Mouse (Mus musculus) ZHBTc4 (cell line): Measurements from ENCODE around the gene Dstyk.

Experiments
- DNase-seq: peaks from one replicate; pipeline ENCODE4 v3.0.0-alpha.2; 2011; ENCODE audit warnings: low read depth, low spot score

Gene Dstyk

DNA sequence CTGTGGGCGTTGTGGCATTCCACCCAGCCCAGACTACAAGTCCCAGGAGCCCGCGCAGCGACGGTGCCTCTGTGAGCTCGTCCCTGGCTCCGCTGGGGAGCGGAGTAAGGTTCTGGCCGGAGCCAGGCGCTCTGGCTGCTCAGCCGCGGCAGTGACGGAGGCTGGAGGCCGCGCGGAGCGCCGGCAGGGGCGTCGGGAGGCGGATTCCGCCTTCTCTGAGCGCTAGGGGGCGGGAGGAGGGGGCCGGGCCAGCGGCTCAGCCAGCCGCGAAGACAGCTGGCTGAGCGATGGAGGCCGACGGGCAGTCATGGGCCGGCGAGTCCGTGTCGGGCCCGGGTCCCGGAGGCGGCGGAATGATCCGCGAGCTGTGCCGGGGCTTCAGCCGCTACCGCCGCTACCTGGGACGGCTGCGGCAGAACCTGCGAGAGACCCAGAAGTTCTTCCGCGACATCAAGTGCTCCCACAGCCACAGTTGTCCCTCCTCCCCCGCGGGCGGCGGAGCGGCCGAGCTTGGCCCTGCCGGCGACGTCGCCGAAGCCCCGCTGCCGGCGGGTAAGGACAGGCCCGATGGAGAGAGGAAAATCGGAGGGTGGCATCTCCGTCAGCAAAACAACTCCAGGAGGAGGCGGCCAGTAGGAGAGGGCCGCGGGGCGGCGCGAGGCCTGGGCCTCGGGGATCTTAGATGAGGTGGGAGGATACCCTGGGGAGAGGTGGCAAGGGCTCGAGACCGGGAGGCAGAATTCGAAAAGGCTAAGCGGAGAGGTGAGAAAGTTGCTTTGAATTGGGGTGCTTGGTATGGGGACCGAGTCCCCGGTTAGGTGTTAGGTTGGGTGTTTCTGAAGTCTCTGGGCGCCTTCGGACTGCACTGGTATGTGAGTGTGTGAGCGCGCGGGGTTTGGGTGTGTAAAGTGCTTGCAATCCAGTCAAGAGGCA lies at the start of gene Dstyk:
TSS of gene Dstyk (plus strand) at position 237 of the 933 bp plus-strand sequence.
- DNase-seq: peak; percentile 98

DNA sequence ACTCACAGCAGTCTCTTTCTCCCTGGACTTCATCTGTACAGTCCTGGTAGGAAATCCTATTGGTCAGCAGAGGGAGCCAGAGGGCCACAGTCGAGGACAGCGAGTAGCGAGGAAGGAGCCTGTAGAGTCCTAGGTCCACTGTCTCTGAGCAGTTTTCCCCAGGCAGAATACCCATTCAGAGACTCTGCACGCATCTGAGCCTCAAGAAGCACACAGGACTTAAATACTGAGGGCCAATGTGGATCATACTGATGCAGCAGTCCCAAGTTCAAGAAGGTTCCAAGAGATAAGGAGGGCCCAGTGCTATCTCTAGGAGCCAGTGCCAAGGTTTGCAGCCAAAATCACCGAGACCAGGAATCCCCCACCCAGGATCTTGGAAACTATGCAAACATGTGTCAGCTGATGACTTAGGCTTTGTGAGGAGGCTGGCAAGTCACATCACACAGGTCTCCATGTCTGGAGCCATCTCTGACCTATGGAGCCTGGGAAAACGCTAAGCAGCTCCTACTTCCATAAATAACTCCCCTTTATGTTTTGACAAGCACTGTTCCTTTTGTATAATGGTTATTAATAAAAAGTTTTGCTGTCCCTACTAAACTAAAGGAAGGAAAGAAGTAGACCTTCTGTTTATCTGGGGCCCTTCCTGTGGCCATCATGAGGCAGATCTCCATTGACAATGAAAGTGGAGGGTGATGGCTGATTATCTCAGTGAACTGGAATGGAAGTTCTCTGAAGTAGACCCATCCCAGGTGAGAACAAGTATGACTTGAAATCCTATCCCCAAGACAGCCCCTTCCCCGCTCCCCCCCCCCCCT lies 49.5 kb upstream of the Dstyk start:
- peak; percentile 83 for DNase-seq

DNA sequence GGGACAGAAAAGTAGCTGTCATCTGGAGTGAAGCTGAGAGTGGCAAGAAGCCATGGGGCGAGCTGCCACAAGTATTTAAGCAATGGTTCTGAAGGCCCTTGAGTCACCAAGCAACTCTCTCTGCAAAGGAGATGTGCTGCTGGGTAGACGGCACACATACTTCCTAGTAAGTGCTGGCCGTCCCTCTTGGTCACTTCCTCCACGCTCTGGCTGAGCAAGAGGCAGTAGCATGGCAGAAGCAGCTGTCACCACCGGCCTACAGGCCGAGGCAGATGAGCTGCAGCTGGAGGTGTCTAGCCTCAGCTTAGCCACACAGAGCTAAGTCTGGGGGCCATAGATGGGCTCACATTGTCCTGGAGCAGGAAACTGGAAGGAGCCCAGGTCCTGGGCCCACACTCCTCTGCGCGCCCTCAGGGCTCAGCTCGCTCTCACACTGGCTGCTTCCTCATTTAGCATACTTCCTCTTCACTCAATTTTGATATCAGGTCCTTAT lies 46.6 kb upstream of the Dstyk start:
- no peak for DNase-seq

DNA sequence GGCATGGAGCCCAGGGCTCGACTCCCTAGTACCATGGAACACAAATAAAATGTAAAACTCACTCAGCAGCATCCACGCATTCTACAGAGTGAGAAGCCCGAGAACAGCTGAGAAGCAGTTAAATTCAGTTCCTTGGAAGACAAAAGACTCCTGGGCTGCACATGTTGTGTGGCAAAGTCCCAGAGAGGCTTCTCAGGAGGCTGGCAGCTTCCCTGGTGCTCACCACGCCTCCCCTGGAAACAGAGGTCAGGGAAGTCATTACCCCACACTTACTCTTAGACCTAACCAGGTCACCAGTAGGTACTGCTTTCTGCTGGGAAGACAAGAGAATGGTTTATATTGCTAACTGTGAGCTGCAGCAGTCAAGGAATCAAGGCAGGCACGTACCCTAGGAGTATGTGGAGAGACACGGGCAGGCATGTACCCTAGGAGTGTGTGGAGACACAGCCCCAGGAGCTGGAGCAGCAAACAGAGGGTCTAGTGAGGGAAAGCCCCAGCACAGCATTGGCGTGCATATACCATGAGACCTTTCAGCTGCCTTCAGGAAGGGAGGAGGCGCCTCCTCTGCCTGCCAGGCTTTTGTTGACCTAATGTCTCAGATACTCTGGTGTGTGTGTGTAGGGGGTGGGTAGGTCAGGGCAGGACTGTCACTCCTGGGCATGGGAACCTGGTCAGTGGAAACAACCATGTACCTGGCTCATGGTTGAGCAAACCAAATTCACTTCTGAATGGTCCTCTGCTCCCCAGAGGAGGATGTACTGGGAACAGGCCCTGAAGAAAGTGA lies 45.9 kb upstream of the Dstyk start:
- peak; percentile 57 for DNase-seq

DNA sequence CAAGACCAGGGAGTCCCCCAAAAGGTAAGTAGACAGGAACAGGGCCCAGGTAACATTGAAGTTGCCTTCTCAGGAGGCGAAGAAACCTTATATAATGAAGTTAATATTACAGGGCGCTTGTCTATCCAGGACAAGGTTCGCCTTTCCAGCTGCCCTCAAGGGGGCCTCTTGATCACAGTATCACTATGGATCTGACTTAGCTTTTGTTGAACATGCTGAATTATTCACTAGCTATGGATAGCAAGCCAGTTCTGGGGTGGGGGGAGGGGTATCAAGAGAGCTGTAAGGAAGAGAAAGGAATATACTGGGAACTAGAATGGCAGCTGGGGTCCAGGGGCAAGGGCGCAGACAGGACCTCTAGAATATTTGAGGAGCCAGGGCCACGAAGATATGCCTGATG lies 45.0 kb upstream of the Dstyk start:
- no peak for DNase-seq

DNA sequence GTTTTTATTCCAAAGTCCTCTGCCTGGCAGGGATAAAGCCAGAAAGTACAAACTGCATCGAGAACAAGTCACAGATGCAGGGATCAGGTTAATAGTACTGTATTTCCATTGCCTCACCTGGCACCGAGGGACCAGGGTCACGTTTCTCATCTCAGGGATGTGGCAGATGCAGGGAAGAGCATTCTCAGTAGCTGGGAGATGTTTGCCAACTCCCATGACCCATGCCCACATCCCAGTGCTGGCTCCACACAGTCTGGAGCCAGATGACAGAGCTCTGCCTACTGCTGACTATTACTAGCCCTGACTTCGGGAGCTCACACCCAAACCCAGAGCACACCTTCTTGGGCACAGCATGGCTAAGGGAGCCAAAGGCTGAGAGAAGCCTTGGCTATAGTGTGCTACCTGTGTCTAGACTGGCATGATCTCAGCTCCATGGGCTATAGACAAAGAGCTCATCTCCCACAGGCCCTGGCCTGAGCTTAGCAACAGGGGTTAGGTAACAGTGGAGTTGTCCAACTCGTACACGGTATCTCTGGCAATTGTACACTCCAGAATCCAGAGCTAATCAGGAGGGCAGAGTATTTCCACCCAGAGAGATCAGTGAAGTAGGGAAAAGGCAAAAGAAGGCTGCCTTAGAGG lies 44.3 kb upstream of the Dstyk start:
- DNase-seq: no peak

DNA sequence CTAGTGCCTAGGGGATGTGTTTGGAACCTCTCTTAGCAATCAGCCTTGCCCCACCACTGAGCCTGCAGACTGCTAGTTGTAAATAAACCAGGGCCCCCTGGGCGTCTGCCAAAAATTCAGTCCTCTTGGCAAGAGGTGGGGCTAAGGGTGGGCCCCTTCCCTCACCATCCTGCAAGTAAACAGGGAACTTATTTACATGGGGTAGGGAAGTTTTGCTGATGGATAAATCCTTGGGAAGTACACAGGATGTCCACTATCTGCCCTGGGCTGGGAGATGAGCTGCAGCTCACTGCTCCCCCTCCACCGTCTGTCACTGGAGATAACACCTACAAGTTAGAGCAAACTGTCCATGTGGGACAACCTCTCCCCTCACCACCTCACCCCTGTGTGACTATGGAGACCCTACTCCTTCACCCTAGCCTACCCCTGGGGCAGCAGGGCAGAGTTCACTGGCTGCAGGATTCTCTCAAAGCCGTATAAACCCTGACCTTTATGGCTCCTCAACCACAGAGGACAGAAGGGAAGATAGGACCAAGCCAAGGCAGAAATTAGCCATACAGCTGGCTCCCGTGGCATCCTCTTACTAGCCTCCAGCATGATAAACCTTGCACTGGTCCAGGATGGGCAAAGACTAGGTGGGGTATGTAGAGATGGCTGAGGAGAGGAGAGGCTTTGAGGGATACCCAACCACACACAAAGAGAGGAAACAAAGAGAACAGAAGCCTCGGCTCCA lies 43.0 kb upstream of the Dstyk start:
- DNase-seq: no peak

DNA sequence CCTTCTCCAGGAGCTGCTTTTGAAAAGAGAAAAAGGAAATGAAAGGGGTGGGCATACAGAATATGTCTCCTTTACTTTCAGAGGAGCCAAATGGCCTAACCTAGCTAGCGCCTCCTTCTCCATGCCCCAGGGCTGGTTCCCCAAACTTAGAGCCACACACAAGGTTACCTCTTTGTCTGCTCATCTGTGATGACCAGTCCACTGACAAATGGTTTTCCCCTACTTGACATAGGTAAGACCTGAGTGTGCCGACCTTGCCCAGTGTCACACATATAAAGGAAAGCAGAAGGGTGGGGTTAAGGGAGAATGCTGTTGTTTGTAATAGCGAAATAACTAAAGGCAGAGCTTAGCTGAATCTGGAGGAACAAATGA lies 42.5 kb upstream of the Dstyk start:
- no peak for DNase-seq

DNA sequence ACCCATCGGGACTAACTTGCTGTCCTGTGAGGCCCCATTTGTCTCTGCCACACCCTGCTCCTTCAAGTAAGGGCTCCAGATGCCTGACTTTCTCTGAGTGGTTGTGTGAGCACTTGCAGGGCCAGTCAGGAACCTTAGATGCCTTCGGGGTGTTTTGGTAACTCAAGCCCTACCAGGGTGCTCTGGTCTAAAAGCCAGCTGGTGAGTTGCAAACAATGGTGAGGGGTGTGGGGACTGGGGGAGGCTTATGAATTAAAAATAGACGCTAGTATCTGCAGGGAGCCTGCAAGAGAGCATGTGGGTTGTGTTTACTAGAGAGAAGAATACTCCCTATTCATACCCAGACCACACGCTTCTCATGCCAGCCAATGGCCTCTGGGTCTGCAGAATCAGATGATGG lies 42.1 kb upstream of the Dstyk start:
- DNase-seq: no peak

DNA sequence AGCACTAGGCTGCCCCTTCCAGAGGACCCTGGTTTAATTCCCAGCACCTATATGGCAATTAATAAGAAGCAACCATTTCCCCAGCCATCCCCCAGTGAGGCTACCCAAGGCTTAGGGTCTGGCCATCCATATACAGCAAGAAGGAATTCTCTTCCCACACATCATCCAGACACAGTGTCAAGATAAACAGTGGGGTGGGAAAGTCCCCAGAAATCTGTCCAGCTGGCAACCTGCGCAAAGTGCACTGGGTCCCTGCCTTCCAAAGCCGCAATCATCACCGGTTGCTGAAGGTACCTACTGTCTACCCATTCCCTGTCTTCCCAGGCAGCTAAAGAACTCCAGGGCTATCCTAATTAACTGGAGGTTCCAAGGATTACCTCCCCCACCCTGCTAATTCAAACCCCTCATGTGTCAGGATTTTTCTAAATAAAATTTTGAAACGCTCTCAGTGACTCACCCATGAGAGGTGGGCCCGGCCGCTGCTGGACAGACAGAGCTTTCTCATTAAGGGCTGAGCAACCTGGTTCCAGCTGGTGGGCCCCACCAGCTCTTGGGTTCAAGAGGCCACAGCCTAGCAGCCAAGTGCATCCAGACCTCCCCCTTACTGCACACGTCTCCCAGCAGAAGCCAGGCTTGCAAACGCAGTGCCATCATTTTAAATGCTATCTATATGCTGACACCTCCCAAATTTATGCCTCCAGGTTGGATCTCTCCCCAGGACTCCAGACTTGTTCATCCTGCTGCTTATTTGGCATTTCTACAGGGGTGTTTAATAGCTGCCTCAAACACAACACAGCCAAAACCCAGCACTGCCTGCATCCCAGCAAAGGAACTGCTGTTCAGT lies 40.9 kb upstream of the Dstyk start:
- no peak for DNase-seq

DNA sequence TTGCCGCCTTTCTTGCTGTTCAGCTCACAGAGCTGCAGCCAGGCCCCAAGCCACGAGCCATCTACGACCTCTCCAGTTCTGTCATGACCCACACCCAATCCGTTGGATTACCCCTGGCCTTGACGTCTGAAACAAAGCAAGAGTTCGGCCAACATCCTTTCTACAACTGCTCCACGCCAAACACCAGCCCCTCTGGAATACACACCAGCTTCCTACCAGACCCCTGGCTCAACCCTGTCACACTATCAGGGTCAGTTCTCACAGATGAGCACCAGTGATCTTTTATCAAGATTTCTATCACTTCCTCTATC lies 40.3 kb upstream of the Dstyk start:
- DNase-seq: no peak

DNA sequence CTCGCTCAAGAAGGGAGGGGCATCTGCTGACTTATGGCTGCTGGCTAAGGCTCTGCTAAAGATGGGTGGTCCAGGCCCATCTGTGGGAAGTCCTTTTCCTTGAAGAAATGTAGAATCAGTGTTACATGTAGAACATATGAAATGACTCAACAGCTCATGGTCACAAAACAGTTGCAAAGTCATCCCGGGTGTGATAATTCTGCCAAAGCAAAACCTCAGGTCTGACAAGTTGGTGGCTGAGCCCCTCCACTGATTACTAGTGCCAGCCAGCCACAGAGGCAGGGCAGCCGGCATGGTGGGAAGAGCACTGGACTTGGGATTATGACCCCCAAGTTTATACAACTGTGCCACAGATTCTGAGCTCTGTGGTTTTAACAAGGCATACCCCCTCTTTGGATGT lies 39.5 kb upstream of the Dstyk start:
- DNase-seq: no peak

DNA sequence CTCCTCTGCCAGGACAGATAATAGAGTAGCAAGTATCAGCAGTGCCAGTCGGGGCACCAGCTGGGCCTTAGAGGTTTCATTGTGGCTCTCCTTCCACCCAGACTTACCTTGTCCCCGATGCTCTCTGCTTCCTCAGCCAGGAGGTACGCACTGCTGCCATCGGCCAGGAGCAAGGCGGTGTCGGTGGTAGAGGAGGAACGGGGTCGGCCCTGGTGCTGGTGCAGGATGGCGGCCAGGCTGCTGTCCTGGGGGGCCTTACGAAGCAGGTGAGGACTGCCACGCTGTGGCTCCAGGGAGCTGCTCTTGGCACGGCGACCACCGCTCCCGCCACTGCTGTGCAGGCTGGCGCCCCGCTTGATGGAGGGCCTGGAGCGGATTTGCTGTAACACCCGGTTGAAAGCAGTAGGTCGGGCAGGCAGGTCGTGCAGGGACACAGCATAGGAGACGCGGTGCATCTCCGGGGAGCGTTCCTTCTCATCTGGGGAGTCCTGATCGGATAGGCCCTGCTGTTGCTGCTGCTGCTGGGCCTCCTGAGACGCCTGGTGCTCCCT lies 36.7 kb upstream of the Dstyk start:
- DNase-seq: peak; percentile 57

DNA sequence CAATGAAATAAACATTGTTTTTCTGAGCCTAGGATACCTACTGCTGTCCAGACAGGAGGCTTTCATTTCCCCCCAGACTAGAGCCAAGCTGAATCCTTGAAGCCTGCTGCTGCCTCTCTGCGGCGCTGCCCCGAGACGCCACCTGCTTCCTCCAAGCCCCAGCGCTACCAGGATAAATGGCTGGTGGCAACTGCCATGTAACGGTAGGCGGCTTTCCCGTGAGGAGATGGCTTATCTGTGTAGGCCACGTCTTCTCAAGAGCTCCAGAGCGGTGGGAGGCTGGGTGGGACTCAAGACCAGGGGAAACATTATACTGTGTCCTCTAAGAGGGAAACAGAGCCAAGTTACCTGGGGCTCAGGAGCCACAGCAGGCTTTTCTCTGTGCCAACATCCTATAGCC lies 35.4 kb upstream of the Dstyk start:
- no peak for DNase-seq

DNA sequence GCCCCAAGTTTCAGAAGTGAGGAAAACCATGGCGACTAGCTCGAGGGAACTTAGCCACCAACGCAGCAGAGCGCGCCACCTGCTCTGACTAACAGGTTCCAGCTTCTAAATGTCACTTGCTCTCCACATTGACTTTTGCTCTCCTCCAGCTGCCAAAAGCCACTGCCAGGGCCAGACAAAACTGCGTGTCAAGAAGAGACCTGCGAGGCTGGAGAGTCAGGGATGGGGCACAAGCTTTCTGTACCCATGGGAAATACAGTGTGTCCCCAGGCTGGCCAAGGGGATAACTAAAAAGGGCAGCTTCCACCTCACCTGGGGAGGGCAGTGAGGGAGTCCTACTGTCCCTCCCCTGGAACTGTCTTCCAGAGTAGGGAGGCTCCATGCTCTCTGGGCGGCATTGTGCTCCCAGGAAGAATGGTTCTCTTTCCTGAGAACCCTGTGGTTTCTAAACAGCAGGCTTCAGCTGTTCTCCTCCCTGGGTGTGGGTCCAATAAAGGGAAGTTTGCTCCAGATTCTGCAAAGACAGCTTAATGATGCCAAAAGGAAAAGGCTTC lies 33.3 kb upstream of the Dstyk start:
- DNase-seq: no peak

DNA sequence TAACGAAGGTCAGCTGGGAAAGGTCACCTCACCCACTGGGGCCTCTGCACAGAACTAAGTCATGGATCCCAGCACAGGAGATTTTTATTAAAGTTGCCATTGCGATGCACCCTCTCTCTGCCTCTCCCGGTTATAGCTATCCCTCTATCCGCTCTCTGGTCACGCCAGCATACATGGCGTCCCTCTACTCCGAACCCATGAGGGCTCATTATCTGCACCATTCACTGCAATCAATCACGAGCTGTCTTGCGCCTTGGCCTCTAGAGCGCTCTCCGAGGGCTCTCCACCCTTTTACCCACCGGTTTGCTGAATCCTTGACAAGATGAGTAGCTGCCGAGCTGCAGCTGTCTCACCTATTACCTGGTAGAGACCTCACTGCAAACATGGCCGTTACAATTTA lies 32.1 kb upstream of the Dstyk start:
- DNase-seq: no peak

DNA sequence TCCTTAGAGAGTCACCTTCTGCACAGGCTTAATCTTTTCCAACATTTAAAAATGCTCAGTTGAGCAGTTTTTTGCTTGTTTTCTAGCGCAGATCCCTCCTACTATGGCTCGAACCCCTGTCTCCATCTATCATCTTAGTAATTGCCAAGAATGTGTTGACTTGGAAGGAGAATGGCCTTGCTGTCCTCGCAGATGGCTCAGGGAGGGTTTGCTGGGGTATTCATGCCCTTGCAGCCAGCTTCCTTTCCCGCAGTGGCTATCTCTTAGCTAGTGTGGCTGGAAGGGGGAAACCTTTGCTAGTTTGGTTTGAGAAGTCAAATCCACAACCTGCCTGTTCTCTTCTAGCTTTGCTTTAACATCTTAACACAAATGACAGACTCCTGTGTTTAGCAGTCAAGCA lies 31.6 kb upstream of the Dstyk start:
- no peak for DNase-seq

DNA sequence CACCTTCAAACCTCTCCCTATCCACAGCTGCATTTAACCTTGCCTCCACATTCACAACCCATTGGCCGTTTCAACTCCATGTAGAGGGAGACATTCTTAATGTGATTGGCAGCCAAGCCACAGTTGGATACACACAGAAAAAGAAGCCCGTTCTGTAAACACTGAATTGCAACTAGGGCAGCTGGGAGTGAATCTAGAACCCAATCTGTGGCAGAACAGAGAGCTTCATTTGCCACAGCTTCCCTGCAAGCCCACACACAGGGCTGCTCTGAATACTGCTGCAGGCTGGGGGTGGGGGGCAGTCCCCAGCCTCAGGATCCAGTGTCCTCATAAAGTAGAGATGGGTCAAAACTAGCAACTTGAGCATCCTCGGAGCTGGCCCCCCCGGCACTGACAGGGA lies 31.1 kb upstream of the Dstyk start:
- no peak for DNase-seq

DNA sequence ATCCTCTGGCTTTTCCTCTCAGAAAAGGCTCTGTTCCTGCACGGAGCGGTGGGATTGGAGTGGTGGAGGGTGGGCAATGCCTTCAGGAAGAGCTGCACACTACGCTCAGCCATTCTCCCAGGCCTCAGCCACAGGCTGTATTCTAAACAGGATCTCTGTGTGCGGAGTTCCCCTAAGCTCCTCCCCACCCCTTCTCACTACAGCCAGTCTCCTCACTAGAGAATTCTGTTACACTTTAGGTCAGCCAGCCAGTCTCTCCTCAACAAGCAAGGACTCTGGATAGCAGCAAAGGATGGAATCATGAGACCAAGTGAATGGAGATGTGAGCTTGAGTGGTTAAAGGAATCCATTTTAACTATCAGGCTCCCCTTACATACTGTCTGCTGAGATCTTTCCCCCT lies 29.4 kb upstream of the Dstyk start:
- no peak for DNase-seq
